Mouse (Mus musculus) forebrain, embryonic 16.5 days (tissue): Measurements from ENCODE around the gene Nrsn2. TPM values are rescaled to one million over a fixed set of nuclear protein-coding genes. Genes with fewer than 3 reads are reported as not detected.

ENCODE experiments used
- ATAC-seq: fragments of 200-750 bp; cut with Nextera tagmentation; 2 replicates; pipeline ENCODE4 v1.8.0; 2017; ENCODE audit warnings: mild to moderate bottlenecking, moderate library complexity
- H3K27ac ChIP-seq: fragments of 300-500 bp; sonication (generic); 2 replicates; pipeline ENCODE4 v1.5.1; 2014; ENCODE audit warnings: low read length, control low read depth
- H3K27me3 ChIP-seq: fragments of 300-500 bp; sonication (generic); replicated peaks from 2 replicates; pipeline ENCODE4 v1.6.1; 2014; ENCODE audit warnings: low read length; ENCODE audit not compliant: control insufficient read depth, insufficient read depth
- H3K36me3 ChIP-seq: fragments of 300-500 bp; sonication (generic); 2 replicates; pipeline ENCODE4 v1.6.1; 2014; ENCODE audit not compliant: control insufficient read depth, insufficient read depth
- H3K4me1 ChIP-seq: fragments of 300-500 bp; sonication (generic); replicated peaks from 2 replicates; pipeline ENCODE4 v1.6.1; 2014; ENCODE audit warnings: low read length; ENCODE audit not compliant: control insufficient read depth, insufficient read depth
- H3K4me2 ChIP-seq: fragments of 300-500 bp; sonication (generic); 2 replicates; pipeline ENCODE4 v1.6.1; 2014; ENCODE audit warnings: mild to moderate bottlenecking, low read length, control low read depth
- H3K4me3 ChIP-seq: fragments of 300-500 bp; sonication (generic); replicated peaks from 2 replicates; pipeline ENCODE4 v1.5.1; 2014; ENCODE audit warnings: mild to moderate bottlenecking, low read length, control low read depth
- H3K9ac ChIP-seq: fragments of 300-500 bp; sonication (generic); replicated peaks from 2 replicates; pipeline ENCODE4 v1.6.1; 2014; ENCODE audit warnings: low read depth, low read length, control low read depth
- H3K9me3 ChIP-seq: fragments of 300-500 bp; sonication (generic); 2 replicates; pipeline ENCODE4 v1.6.1; 2016; ENCODE audit warnings: low read length; ENCODE audit not compliant: control insufficient read depth
- WGBS: fragments of 180-500 bp; shearing (Covaris S2); extraction: QIAGEN DNeasy Blood & Tissue Kit; methylation state at CpG from one replicate; pipeline ENCODE4 v1.1.7; 2014; 5-methylcytosine and 5-hydroxymethylcytosine counted together
- polyA plus RNA-seq: library from polyadenylated mRNA; unstranded; fragments of >200 nt; fragmentation: Nextera tagmentation; extraction: Ambion mirVana; gene quantifications from 2 replicates; pipeline ENCODE4 v1.2.1, GENCODE M21; 2015

Gene Nrsn2
- polyA plus RNA-seq: 10.5 and 22.6 TPM in 2 replicates

DNA sequence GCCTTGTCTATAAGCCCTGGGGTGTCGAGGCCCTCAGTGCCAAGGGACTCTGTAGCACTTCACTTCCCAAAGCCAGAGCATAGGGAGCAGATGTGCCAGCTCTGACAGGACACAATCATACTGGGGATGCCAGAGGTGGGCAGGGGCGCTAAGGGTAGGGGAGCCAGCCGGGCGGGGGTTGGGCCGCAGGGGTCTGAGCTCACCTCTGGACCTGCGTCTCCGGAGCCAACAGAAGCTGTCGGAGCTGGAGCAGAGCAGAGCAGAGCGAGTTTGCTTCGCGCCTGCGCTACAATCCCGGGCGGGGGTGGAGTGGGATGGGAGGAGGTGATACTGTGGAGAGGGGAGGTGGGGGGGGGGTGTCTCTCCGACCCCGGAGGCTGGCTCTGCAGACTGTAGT, at the start of gene Nrsn2:
Gene Nrsn2, minus strand, starts transcription at position 294 of the 397 bp plus-strand sequence.
- no peaks in the 10 kb centered on the region for H3K36me3 ChIP-seq
- ATAC-seq: peak; percentile 73
- peak within 1 kb of the TSS; percentile 38 for H3K4me3 ChIP-seq
- peak within 1 kb of the TSS; percentile 44 for H3K9ac ChIP-seq
- H3K4me1 ChIP-seq: peaks cover 20% of the 10 kb centered on the region
- WGBS: 2% methylated on average over 15 of the region's 16 CpGs
- peak within 1 kb of the TSS; percentile 52 for H3K4me2 ChIP-seq
- peak within 1 kb of the TSS; percentile 72 for H3K27ac ChIP-seq
- H3K9me3 ChIP-seq: no peaks in the 10 kb centered on the region
- H3K27me3 ChIP-seq: no peaks in the 10 kb centered on the region

DNA sequence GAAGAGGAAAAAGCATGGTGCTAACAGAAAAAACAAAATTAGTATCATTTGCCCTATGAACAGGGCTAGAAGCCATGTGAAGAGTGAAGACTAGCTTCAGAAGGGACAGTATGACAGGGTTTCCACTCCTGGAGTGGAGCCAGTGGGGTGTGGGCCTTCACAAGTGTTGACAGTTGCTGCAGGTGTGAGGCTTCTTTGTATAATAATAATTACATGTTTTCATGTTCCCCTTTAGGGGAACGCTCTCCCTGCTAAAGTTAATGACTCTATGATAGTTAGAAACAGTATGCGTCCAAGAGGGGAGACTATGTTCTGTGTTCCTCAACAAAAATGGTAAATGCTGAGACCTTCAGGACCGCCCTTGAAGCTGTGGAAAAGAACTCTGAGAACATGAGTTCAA, 39.3 kb upstream of the Nrsn2 start:
- Histone ChIP-seq H3K27ac (no peak overlapping the region), H3K4me2 (no peak overlapping the region; the same call in 1 of the 2 replicates), H3K36me3 (no peaks in the 10 kb centered on the region), H3K9me3 (peaks cover 3% of the 10 kb centered on the region; the same call in 1 of the 2 replicates), H3K4me3 (no peak overlapping the region), H3K4me1 (peaks cover 35% of the 10 kb centered on the region), H3K9ac (no peak overlapping the region), H3K27me3 (no peaks in the 10 kb centered on the region)
- ATAC-seq: no peak
- 94% methylated on average over 3 of the region's 3 CpGs for WGBS

DNA sequence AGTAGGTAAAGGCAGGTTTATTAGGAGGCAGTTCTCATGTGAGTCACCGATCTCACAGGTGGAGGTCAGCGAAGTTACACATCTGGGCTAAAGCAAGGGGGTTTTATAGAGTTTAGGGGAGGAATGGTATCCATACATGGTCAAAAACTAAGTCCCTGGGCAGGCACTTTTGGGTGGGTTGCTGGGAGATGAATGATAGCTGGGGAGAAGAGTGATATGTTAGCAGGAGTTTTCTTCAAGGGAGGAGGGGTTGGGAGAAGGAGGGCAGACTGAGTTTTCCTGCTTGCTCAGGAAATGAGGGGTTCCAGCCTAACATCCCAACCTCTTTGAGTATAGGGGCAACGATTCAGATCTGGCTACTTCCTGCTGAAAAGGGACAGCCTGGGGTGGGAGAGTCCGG, 38.8 kb upstream of the Nrsn2 start, which contains the start of gene 6820408C15Rik:
Gene 6820408C15Rik, plus strand, starts transcription at position 301 of the 400 bp plus-strand sequence.
- Histone ChIP-seq H3K4me1 (peaks cover 40% of the 10 kb centered on the region), H3K4me2 (peak within 1 kb of the TSS; percentile 90), H3K9ac (peak within 1 kb of the TSS; percentile 94), H3K27ac (peak within 1 kb of the TSS; percentile 96), H3K36me3 (no peaks in the 10 kb centered on the region), H3K9me3 (peaks cover 3% of the 10 kb centered on the region; the same call in 1 of the 2 replicates), H3K27me3 (no peaks in the 10 kb centered on the region), H3K4me3 (peak within 1 kb of the TSS; percentile 92)
- WGBS: 29% methylated on average over 4 of the region's 4 CpGs
- ATAC-seq: no peak

DNA sequence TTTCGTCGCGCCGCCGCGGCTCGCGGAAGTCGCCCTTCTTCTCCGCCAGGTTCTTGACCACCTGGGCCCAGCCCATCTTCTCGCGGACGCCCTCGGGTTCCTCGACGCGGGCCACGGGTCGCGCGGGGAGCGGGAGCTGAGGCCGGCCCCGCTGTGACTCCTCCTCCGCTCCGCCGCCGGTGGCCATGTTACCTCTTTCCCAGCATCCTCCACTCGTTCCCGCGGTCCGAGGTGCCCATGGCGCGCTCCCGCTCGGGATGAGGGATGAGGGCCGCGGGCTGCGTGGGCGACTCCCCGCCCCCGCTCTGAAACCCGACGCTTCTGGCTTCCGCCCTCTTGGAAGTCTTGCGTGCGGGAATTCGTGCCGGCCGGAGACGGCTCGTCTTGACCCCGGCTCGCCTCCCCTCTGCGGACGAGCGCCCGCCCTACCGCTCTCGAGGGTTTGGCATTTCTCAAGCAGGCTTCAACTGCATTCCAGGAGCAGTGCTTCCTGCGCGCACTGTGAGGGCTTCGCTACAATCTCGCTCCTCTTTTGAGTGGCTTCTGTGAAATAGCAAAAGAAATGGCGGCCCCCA, 38.2 kb upstream of the Nrsn2 start, which contains the start of gene Zcchc3:
Gene Zcchc3, minus strand, starts transcription at position 437 of the 575 bp plus-strand sequence.
- Histone ChIP-seq H3K9ac (peak within 1 kb of the TSS; percentile 94), H3K36me3 (no peaks in the 10 kb centered on the region), H3K27ac (peak within 1 kb of the TSS; percentile 96), H3K4me2 (peak within 1 kb of the TSS; percentile 90), H3K9me3 (peaks cover 3% of the 10 kb centered on the region; the same call in 1 of the 2 replicates), H3K4me1 (peaks cover 42% of the 10 kb centered on the region), H3K4me3 (peak within 1 kb of the TSS; percentile 92), H3K27me3 (no peaks in the 10 kb centered on the region)
- ATAC-seq: peak; percentile 85
- under 1% methylated on average over 60 of the region's 65 CpGs for WGBS

DNA sequence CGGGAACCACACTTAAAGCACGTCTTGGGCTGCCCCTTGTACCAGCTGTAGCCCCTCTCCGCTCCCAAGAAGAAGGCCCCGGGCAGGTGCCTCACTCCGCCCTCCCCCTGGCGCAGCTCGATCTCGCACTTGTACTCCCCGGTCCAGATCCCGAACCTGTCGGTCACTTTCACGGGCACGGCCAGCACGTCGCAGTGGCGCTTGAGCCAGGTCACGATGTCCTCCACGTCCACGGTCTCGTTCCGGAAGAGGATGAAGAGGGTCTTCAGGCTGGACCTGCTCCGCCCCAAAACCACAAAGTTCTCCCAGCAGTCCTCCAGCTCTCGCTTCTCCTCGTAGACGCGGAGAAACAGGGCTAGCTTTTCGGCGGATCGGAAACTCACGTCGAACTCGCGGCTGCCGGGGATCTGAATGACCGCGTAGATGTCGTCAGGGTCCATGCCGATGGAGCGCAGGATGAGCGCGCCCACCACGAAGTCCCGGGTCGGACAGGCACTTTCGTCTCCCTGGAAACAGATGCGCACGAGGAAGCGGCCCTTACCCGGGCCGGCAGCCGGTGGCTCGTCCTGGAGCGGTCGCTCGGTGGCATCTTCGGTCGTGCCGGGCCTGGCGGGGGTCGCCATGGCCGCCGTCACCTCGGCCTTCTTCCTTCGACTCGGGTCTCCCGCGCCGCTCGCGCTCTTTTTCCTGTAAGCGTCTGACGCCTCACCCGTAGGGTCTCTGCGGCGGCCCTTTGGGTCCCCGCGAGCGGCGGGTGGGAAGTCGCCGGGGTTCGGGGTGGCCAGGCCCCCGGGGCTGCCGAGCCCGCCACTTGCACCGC, 37.5 kb upstream of the Nrsn2 start:
- H3K9ac ChIP-seq: peak overlapping the region; percentile 94
- H3K4me3 ChIP-seq: peak overlapping the region; percentile 92
- H3K4me1 ChIP-seq: peaks cover 42% of the 10 kb centered on the region
- H3K4me2 ChIP-seq: peak overlapping the region; percentile 90
- ATAC-seq: peak; percentile 21
- no peaks in the 10 kb centered on the region for H3K27me3 ChIP-seq
- H3K36me3 ChIP-seq: no peaks in the 10 kb centered on the region
- under 1% methylated on average over 86 of the region's 86 CpGs for WGBS
- peaks cover 3% of the 10 kb centered on the region; the same call in 1 of the 2 replicates for H3K9me3 ChIP-seq
- H3K27ac ChIP-seq: peak overlapping the region; percentile 96

DNA sequence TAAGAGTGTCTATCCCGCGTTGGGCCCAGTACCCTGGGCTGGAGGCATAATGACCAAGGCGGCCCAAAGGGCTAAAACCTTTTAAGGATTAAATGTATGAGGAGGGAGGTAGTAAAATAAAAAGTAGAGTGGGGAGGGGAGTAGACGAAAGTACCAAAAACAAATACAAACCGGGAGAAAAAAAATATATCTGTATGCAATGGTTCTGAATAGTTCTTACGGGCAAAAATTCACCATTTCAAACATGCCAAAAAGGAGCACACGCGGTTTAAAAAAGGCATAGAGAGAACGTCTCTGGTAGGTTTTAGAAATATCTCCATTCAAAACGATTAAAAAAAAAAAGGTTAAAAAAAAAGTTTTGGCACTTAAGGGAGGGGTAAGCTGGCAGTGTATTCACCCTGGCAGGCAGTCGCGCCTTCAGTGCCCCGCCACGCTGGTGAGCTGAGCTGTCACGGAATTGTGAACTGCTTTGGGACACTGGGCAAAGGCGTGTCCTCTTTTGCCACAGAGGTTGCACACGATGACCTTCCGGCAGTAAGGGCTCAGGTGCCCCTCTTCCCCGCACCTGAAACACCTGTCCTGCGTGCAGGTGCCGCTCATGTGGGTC, 36.8 kb upstream of the Nrsn2 start:
- Histone ChIP-seq H3K4me3 (peak overlapping the region; percentile 92), H3K9me3 (peaks cover 3% of the 10 kb centered on the region; the same call in 1 of the 2 replicates), H3K27me3 (no peaks in the 10 kb centered on the region), H3K9ac (peak overlapping the region; percentile 94), H3K27ac (peak overlapping the region; percentile 96), H3K4me1 (peaks cover 42% of the 10 kb centered on the region), H3K4me2 (peak overlapping the region; percentile 90), H3K36me3 (no peaks in the 10 kb centered on the region)
- WGBS: under 1% methylated on average over 21 of the region's 21 CpGs
- no peak for ATAC-seq

DNA sequence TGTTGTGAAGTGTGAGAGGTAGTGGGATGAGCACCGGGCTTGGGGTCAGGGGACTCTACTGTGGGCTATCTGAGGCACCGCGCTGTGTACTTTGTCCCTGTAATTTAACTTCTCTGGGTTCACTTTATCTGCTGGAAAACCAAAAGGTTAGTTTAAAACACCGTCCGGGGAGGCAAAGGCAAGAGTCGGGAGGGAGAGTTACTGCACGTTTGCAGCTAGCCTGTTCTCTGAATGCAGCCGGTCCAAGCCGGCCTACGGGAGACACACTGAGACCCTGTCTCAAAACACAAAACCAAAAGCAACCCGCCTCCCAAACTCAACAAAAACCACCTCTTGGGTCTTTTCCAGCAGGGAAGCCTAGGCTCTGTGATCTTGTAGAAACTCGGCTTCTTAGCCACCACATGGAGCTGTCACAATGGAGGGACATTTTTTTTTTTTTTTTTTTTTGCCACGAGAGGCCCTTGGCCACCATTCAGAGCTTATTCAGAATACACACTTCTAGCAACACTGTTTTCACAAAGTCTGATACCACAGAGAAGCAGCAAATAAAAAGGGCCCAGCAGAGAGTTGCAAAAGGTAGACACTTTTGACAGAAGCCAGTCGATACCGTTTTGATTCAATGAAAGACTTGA, 36.2 kb upstream of the Nrsn2 start:
- peak overlapping the region; percentile 56 for H3K27ac ChIP-seq
- H3K9me3 ChIP-seq: peaks cover 3% of the 10 kb centered on the region; the same call in 1 of the 2 replicates
- WGBS: under 1% methylated on average over 15 of the region's 15 CpGs
- H3K36me3 ChIP-seq: no peaks in the 10 kb centered on the region
- no peaks in the 10 kb centered on the region for H3K27me3 ChIP-seq
- ATAC-seq: no peak
- peaks cover 42% of the 10 kb centered on the region for H3K4me1 ChIP-seq
- H3K4me2 ChIP-seq: peak overlapping the region; percentile 90
- H3K9ac ChIP-seq: peak overlapping the region; percentile 94
- H3K4me3 ChIP-seq: peak overlapping the region; percentile 92

DNA sequence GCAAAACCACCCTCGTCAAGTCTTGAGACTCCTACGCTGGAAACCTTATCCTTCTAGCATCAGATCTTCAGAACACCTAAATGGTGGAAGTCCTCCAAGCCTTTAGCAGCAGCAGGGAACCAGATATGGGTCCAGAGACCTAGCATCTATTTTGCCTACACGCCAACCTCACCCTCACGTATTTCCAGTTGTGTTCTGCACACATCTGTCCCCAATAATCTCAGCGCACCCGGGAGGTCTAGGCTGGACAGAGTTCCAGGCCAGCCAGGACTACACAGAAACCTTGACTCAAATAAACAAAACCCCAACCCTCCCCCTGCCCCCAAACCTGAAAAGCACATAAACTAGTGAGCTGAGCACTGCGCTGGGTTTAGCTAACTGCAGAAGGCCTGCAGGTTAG, 35.0 kb upstream of the Nrsn2 start:
- no peak for ATAC-seq
- 6% methylated on average over 7 of the region's 7 CpGs for WGBS
- peak overlapping the region; percentile 47 for H3K9ac ChIP-seq
- peak overlapping the region; percentile 92 for H3K27ac ChIP-seq
- H3K36me3 ChIP-seq: no peaks in the 10 kb centered on the region
- peak overlapping the region; percentile 90 for H3K4me2 ChIP-seq
- peaks cover 3% of the 10 kb centered on the region; the same call in 1 of the 2 replicates for H3K9me3 ChIP-seq
- H3K4me3 ChIP-seq: peak overlapping the region; percentile 25
- no peaks in the 10 kb centered on the region for H3K27me3 ChIP-seq
- peaks cover 45% of the 10 kb centered on the region for H3K4me1 ChIP-seq
